Mouse (Mus musculus) Patski (cell line): ENCODE data around the gene Stx2. TPM values are rescaled to one million over a fixed set of nuclear protein-coding genes. Genes with fewer than 3 reads are reported as not detected.
"Not testable (repeated sequence)": the region's sequence is repeated elsewhere in the genome, so short reads cannot be mapped to it uniquely, and the experiment has no call there.

Experiments
- ATAC-seq: fragments of 100-300 bp; one replicate; pipeline ENCODE4 v1.8.0; 2021
- CTCF ChIA-PET: fragments of 350-600 bp; sonication (Branson Sonifier 250); formaldehyde crosslinking; loops from one replicate; lab custom pipeline; 2022; ENCODE audit warnings: inconsistent platforms; lab: Charles Lee
- POLR2A ChIA-PET: fragments of 350-600 bp; sonication (Branson Sonifier 250); formaldehyde crosslinking; loops from one replicate; lab custom pipeline; 2022; ENCODE audit warnings: antibody characterized with exemption, inconsistent platforms; lab: Charles Lee
- DNase-seq: peaks from one replicate; pipeline ENCODE4 v3.0.0-alpha.2; 2011; ENCODE audit warnings: low read depth, low spot score
- H3K27me3 ChIP-seq: fragments of 371-371 bp; one replicate; pipeline ENCODE4 v1.5.1; 2021
- CTCF ChIP-seq: fragments of 100-300 bp; IDR thresholded peaks from one replicate; pipeline ENCODE4 v1.5.1; 2021
- in situ Hi-C: fragments of 300-500 bp; cut with MboI; formaldehyde crosslinking; loops from 3 replicates; pipeline ENCODE4 v1.11.1; 2018; ENCODE audit warnings: low pct_unique_long_range_greater_than_20kb, mixed read lengths
- polyA plus RNA-seq: library from polyadenylated mRNA; unstranded; gene quantifications from one replicate; pipeline ENCODE4 v1.2.3, GENCODE M21; 2021

Gene Stx2
- polyA plus RNA-seq, 1 experiment from 2014 or later, result 62.1 TPM

GRCm38 (mm10) chr5:128964353-128964752 is 44.0 kb downstream of the Stx2 start:
- ATAC-seq (no peak), DNase-seq (no peak)
- H3K27me3 ChIP-seq, result no peaks in the 10 kb centered on the region
- in situ Hi-C loops, result no loop called here
- POLR2A ChIA-PET, result no interaction called here
- CTCF ChIA-PET, result no interaction called here
- no peak for TF ChIP-seq CTCF

GRCm38 (mm10) chr5:128958916-128959315 is 49.5 kb downstream of the Stx2 start:
- TF ChIP-seq CTCF, result no peak
- ChIA-PET POLR2A (interaction anchor here (0.6 kb wide), 1 partner anchor 682 kb away, joined by 3 read pairs; no protein-coding TSS in a partner anchor), CTCF (no interaction called here)
- no peak for ATAC-seq
- H3K27me3 ChIP-seq, result no peaks in the 10 kb centered on the region
- no peak for DNase-seq
- in situ Hi-C loops, result no loop called here

GRCm38 (mm10) chr5:128954371-128954770 is 54.0 kb downstream of the Stx2 start:
- CTCF ChIA-PET, in situ Hi-C loops, H3K27me3 ChIP-seq, POLR2A ChIA-PET, ATAC-seq, DNase-seq: not testable (repeated sequence)
- peak; percentile 26 for TF ChIP-seq CTCF

DNA sequence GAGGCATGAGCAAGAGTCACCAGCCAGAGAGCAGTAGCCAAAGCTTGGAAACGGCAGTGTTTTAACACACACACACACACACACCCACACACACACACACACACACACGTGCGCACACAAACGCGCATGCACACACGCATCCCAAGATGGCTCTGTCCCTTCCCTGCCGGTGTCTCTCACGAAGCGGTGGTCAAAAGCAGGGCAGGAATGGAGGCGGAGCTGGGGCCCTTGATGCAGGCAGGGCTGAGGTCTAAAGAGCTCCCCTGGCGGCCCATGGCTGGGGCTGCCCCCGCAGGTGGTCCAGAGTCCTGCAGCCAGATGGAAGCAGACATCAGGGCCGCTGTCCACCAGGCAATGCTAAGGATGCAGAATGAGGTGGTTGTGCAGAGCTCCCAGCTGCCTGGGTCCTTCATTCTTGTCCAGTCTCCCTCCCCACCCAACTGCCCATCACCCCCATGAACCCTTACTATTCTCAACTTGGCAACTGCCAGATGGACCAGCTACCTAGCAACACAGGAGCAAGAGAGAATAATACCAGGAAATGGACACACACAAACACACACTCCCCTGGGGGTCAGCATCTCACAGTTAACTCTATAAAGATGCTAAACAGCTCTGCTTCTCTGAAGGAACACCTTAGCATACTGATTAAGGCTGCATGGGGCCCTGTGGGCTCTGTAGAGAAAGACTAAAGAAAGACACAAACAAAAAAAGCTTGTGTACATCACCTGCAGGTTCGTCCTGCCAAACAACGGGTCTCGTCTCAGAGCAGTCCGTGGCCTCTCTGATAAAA is 54.9 kb downstream of the Stx2 start, which contains the start of gene Rimbp2:
TSS of gene Rimbp2 (minus strand) at position 209 of the 793 bp plus-strand sequence.
- ChIA-PET POLR2A (no interaction called here), CTCF (no interaction called here)
- peaks cover 4% of the 10 kb centered on the region for H3K27me3 ChIP-seq
- in situ Hi-C loops, result no loop called here
- DNase-seq, result no peak
- TF ChIP-seq CTCF, result no peak
- no peak for ATAC-seq

DNA sequence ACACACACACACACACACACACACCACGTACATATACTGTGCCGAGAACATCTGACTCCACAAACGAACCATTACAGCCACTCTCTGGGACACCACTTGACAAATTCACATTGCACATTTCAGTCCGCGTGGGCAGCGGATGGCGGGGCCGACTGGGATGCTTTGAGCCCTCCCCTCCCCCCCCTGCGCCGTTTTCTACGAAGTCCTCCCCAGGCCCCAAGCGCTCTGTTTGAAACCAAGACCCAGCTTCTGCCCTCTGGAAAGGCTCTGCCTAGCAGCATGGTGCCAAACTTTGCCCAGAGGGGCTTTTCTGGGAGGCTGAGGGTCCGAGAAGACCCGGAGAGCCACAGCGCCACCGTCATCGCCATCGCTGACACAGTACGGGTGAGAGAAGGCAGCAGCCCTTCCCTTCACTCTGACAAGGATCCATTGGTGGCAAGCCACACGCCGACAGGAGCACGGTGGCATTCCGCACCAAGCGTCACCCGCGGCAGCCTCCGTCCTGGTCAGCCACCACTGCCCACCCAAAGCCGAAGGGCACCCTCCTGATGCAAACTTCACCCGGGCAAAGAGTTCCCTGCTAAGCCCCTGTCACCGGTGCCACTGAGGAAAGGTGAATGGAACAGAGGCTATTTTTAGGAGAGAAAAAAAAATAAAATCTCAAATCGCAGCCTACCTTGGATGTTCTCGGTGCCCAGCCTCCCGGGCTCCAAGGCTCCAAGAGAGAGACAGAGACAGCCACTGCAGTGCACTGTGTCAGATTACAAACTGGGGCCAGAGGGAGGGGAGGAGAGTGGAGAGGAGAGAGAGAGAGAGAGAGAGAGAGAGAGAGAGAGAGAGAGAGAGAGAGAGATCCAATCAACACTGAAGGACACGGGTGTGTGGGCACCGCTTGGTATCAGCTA is 55.8 kb downstream of the Stx2 start:
- DNase-seq (no peak), ATAC-seq (no peak)
- H3K27me3 ChIP-seq, result peaks cover 4% of the 10 kb centered on the region
- ChIA-PET POLR2A (no interaction called here), CTCF (no interaction called here)
- no peak for TF ChIP-seq CTCF
- in situ Hi-C loops, result no loop called here

DNA sequence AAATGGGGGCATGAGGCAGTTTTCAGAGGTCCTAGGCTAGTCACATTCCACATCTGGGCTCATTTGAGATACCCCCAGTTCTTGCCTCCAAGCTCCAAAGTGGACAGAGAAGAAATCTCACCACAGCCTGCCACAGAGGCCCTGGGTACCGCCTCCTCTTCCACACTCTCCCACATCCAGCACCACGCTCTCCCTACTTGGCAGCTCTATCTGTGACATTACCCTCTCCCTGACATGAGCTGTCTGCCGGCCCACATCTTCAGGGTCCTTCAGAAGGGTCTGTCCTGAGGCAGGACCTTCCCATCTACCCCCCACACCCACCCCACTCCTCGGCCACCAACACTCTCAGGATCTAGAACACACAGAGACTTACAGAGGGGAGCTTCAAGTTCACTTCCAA is 56.9 kb downstream of the Stx2 start:
- CTCF ChIA-PET, result no interaction called here
- in situ Hi-C loops, result no loop called here
- no peak for ATAC-seq
- no peak for TF ChIP-seq CTCF
- no peak for DNase-seq
- peaks cover 4% of the 10 kb centered on the region for H3K27me3 ChIP-seq
- POLR2A ChIA-PET, result no interaction called here

DNA sequence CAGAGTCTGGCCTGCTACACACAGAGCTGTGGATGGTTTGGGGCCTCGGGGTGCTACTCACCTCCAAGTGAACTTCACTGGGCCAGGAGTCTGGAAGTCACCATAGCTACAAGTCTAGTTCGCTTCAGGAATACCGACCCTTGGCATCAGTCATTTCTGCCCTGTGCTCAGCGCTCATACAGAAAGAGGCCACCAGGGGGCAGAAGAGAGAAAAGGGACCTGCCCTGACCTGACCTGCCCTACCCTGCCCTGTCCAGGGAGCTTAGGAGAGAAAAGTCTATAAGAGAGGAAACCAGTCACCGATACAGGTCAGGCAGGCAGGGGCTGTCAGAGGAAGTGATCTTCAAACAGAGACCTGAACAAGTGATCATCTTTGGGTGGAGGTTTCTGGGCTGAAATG is 61.3 kb downstream of the Stx2 start:
- ATAC-seq (no peak), DNase-seq (no peak)
- CTCF ChIA-PET, result interaction anchor here (0.5 to 1.7 kb wide), 6 partner anchors 14 to 34 kb away, joined by 3 to 7 read pairs (median 3); no protein-coding TSS in a partner anchor
- H3K27me3 ChIP-seq, result no peaks in the 10 kb centered on the region
- in situ Hi-C loops, result no loop called here
- POLR2A ChIA-PET, result interaction anchor here (0.5 to 0.6 kb wide), 2 partner anchors 46 to 437 kb away, joined by 3 to 6 read pairs; no protein-coding TSS in a partner anchor
- no peak for TF ChIP-seq CTCF

DNA sequence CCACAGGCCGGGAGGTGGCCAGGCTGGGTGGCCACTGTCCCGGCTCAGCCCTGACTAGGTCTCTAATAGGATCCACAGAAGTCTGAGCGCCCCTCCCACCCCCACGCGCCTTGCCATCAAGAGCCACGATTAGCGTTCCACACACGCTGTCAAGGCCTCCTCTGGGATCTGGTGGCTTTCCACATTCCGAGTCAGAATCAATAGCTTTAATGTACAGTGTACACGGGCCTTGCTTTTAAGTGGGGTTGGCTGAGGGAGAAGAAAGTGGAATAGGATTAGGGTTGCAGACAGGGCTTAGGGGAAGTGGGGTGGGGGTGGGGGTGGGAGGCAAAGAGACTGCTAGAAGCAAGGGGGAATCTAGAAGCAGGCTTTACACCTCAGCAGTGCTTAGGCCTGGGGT is 67.9 kb downstream of the Stx2 start:
- ChIA-PET POLR2A (no interaction called here), CTCF (no interaction called here)
- in situ Hi-C loops, result no loop called here
- H3K27me3 ChIP-seq, result no peaks in the 10 kb centered on the region
- no peak for DNase-seq
- TF ChIP-seq CTCF, result no peak
- no peak for ATAC-seq

GRCm38 (mm10) chr5:128935359-128935899 is 72.9 kb downstream of the Stx2 start:
- H3K27me3 ChIP-seq, result no peaks in the 10 kb centered on the region
- ATAC-seq (no peak), DNase-seq (no peak)
- CTCF ChIA-PET, result no interaction called here
- POLR2A ChIA-PET, result no interaction called here
- no peak for TF ChIP-seq CTCF
- in situ Hi-C loops, result no loop called here

Other genes with a start within 250 kb of the Stx2 start
- not detected for gene Rimbp2, start 55.1 kb downstream of the Stx2 start, polyA plus RNA-seq
- 609 TPM for gene Ran, start 11.5 kb upstream of the Stx2 start, polyA plus RNA-seq
- 0.01 TPM for gene Adgrd1, start 88.2 kb upstream of the Stx2 start, polyA plus RNA-seq